Mouse (Mus musculus): ENCODE data around the gene Wfdc6a.

DNA sequence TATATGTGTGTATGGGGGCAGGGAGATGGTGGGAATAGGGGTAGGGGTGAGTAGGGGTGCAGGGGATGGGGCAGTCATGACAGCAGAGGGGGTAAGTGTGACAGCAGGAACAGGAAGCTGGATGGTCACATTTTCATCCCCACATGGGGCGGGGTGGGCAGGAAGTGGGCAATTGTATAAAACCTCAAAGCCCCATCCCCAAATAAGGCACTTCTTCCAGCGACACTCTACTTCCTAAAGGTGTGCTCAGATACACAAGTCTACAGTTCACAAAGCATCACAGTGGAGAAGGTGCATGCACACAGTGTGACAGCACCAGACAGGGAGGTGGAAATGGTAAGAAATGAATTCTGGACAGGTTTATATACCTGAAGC is 34.4 kb downstream of the Wfdc6a start:
- TF ChIP-seq CTCF (IDR thresholded peaks at IDR 0.05; ENCODE audit: low read depth, low read length) (no peak), POLR2A (IDR thresholded peaks at IDR 0.05; ENCODE audit: extremely low read depth, insufficient read depth, low read length) (no peak)

All from liver, adult 2 months (tissue).